Mouse (Mus musculus): ENCODE measurements at regions not wholly inside any gene's neighbourhood (a gene's known extent, or its start where the extent isn't known, plus 50 kb on each side); places are given as distances from the start of the nearest gene placed in this dataset.

DNA sequence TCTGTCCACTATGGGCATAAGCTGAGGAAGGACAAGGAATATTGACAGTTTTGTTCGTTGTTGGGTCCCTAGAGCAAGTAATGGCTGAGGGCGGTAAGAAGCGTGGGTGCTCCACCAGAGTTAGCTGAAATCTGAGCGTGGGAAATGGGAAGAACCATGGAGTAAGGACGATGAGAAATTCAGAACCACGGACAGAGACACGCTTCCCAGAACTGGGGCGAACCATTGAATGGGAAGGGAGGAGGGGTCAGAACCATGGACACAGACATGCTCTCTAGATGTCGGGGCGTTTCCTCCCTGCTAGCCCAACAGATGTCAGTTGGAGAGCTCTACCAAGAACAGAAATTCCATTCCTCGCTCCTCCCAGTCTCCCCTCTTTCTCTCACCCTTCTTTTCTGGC is 238.2 kb upstream of the Srrm4 start:
- TF ChIP-seq EP300 (optimal IDR thresholded peaks at IDR 0.05) (no peak), CTCF (IDR thresholded peaks at IDR 0.05; ENCODE audit: low read depth) (no peak)
